Mouse (Mus musculus): ENCODE data around the gene Gm21852. TPM values are rescaled to one million over a fixed set of nuclear protein-coding genes. Genes with fewer than 3 reads are reported as not detected.
"Not testable (repeated sequence)": the region's sequence is repeated elsewhere in the genome, so short reads cannot be mapped to it uniquely, and the experiment has no call there.

Gm21852 gene
- not detected in 2 replicates for polyA plus RNA-seq (2015; fragmentation: Nextera tagmentation; extraction: Ambion mirVana)

DNA sequence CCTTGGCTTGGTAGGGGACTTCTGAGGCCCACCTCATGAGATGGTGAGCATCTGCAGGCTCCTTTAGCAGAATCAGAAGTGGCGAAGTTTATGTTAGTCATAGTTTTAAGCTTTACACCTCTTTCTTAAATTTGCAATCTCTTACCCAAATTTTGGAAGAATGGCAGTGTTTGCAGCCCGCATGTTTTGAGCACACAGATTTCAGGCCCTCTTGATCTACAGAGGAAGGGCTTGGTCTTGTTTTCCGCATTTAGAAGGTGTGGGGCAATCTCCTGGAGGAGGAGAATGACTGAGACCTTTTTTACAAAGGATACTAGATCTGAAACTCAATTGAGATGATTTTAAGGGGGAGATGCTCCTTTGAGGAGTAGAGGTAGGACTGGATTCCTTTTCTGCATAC, at the start of gene Gm21852:
Gm21852 (minus strand) TSS at position 101 of the 400 bp plus-strand sequence.
- not testable (repeated sequence) for H3K27me3 ChIP-seq (replicated peaks); H3K27ac ChIP-seq; H3K36me3 ChIP-seq; H3K9me3 ChIP-seq; ATAC-seq (ENCODE audit: insufficient read depth, low FRiP score, low read depth); H3K4me3 ChIP-seq (replicated peaks); H3K4me1 ChIP-seq; H3K9ac ChIP-seq; H3K4me2 ChIP-seq
- WGBS: no CpG with 5 or more reads among the region's 3 CpGs

Small RNA genes lying within 50 kb of the gene (microRNA-seq; reads per million reads assigned to microRNA genes)
- gene Gm27466 (not detected), gene Gm28018 (not detected)

Other genes starting within 250 kb of the Gm21852 start
- gene Gm21797, start 123.8 kb upstream of the Gm21852 start, polyA plus RNA-seq (2015; fragmentation: Nextera tagmentation; extraction: Ambion mirVana): not detected in 2 replicates
- not detected in 2 replicates for gene Gm20795, start 152.9 kb upstream of the Gm21852 start, polyA plus RNA-seq (2015; fragmentation: Nextera tagmentation; extraction: Ambion mirVana)

Measured in stomach, embryonic 15.5 days (tissue).